Mouse (Mus musculus) left cerebral cortex, postnatal 14 days (tissue): ENCODE data around the gene Snx9. TPM values are rescaled to one million over a fixed set of nuclear protein-coding genes. Genes with fewer than 3 reads are reported as not detected.
A peak's percentile ranks its signal among the peaks of the same experiment; 100 is the strongest.

Source experiments
- DNase-seq, 2 experiments: peaks; one replicate each; pipeline ENCODE4 v3.0.0; 2021 to 2022; ENCODE audit warnings: low spot score in 2 of 2, mixed read lengths in 1 of 2
- intact Hi-C: fragments of 180-260 bp; cut with DNase I; formaldehyde crosslinking; loops from one replicate; pipeline ENCODE4 v1.15.1; 2025
- long read RNA-seq, 2 experiments: library from polyadenylated mRNA; stranded (forward); transcript quantifications; one replicate each; pipeline ENCODE4 v2.0.0; 2021
- total RNA-seq, 2 experiments: library from RNA; stranded (reverse); gene quantifications; 2 replicates each; pipeline ENCODE4 v1.2.3; 2021

The Snx9 gene
- total RNA-seq: 10 to 100 TPM; 11.4 to 12.2 TPM
- long read RNA-seq, experiment 1, transcript Snx9-201 (18 exons, 3,331 nt): major isoform, 16 of 19 reads
- long read RNA-seq, experiment 1, partial matches to known transcripts: 1 of 19 reads
- long read RNA-seq, experiment 1, other reads (novel, unspliced or antisense): 2 of 19 reads
- long read RNA-seq, experiment 2, transcript Snx9-201 (18 exons, 3,331 nt): major isoform, 17 of 22 reads
- long read RNA-seq, experiment 2, partial matches to known transcripts: 0 of 22 reads
- long read RNA-seq, experiment 2, other reads (novel, unspliced or antisense): 5 of 22 reads

GRCm38 (mm10) chr17:5841128-5841942, at the start of gene Snx9:
Snx9 (plus strand) TSS chr17:5841329.
- DNase-seq: peak; percentile 30 to 60
- intact Hi-C loops: loop anchor here (5.0 kb wide), 1 partner anchor 51 kb away; no protein-coding TSS in a partner anchor

- DNase-seq: no peak
- intact Hi-C loops: loop anchor here (10.0 kb wide), 1 partner anchor 223 kb away; no protein-coding TSS in a partner anchor
Observed at GRCm38 (mm10) chr17:5792164-5792791, 48.9 kb upstream of the Snx9 start.

GRCm38 (mm10) chr17:5793593-5793992, 47.5 kb upstream of the Snx9 start:
- intact Hi-C loops: loop anchor here (10.0 kb wide), 1 partner anchor 221 kb away; no protein-coding TSS in a partner anchor

GRCm38 (mm10) chr17:5794276-5794675, 46.9 kb upstream of the Snx9 start:
- intact Hi-C loops: loop anchor here (10.0 kb wide), 1 partner anchor 221 kb away; no protein-coding TSS in a partner anchor
- no peak for DNase-seq

More at GRCm38 (mm10) chr17:5793593-5793992, 47.5 kb upstream of the Snx9 start:
- no peak for DNase-seq

GRCm38 (mm10) chr17:5795369-5795768, 45.8 kb upstream of the Snx9 start:
- intact Hi-C loops: loop anchor here (10.0 kb wide), 1 partner anchor 219 kb away; no protein-coding TSS in a partner anchor
- DNase-seq: no peak

- intact Hi-C loops: loop anchor here (2.0 to 10.0 kb wide), 3 partner anchors 91 to 219 kb away; no protein-coding TSS in a partner anchor
- peak; percentile 87 for DNase-seq
Observed at GRCm38 (mm10) chr17:5795878-5796277, 45.3 kb upstream of the Snx9 start.

- intact Hi-C loops: loop anchor here (2.0 to 10.0 kb wide), 3 partner anchors 90 to 218 kb away; no protein-coding TSS in a partner anchor
- DNase-seq: peak in 1 of 2 experiments; percentile 34
Observed at GRCm38 (mm10) chr17:5797124-5797760, 43.9 kb upstream of the Snx9 start.

GRCm38 (mm10) chr17:5798221-5798801, 42.8 kb upstream of the Snx9 start:
- intact Hi-C loops: loop anchor here (10.0 kb wide), 1 partner anchor 216 kb away; no protein-coding TSS in a partner anchor

GRCm38 (mm10) chr17:5798900-5799299, 42.2 kb upstream of the Snx9 start:
- no peak for DNase-seq
- intact Hi-C loops: loop anchor here (10.0 kb wide), 1 partner anchor 216 kb away; no protein-coding TSS in a partner anchor

More at GRCm38 (mm10) chr17:5798221-5798801, 42.8 kb upstream of the Snx9 start:
- DNase-seq: no peak

- intact Hi-C loops: loop anchor here (10.0 kb wide), 1 partner anchor 215 kb away; no protein-coding TSS in a partner anchor
- no peak for DNase-seq
Observed at GRCm38 (mm10) chr17:5799396-5800021, 41.6 kb upstream of the Snx9 start.

GRCm38 (mm10) chr17:5800254-5800653, 40.9 kb upstream of the Snx9 start:
- DNase-seq: no peak
- intact Hi-C loops: no loop called here

GRCm38 (mm10) chr17:5800824-5801560, 40.1 kb upstream of the Snx9 start:
- no peak for DNase-seq
- intact Hi-C loops: no loop called here

GRCm38 (mm10) chr17:5801761-5802655, 39.1 kb upstream of the Snx9 start:
- no peak for DNase-seq
- intact Hi-C loops: no loop called here

GRCm38 (mm10) chr17:5802656-5802955, 38.5 kb upstream of the Snx9 start:
- intact Hi-C loops: no loop called here
- DNase-seq: no peak

GRCm38 (mm10) chr17:5803229-5804012, 37.7 kb upstream of the Snx9 start:
- intact Hi-C loops: no loop called here
- no peak for DNase-seq
